Mouse (Mus musculus): Measurements from ENCODE around the gene Ech1.

DNA sequence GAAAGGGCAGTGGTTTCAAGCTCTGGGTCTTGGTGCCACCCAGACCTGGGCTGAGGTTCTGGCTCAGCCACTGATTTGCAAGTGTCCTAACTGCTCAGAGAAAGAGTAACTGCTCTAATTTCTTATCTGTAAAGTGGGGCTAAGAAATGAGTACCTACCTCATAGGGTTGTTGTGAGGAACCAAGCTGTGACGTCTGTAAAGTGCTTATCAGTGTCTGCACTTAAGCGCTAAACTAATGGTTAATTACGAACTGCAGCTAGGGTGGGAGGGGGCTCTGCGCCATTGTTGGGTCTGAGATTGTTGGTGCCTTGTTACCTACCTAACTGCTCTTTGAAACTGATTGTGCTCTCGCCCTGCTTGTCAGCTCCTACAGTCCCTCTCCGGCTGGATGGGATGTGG is 7.5 kb upstream of the Ech1 start:
- TF ChIP-seq USF1 (IDR thresholded peaks at IDR 0.05; ENCODE audit: low read depth, low read length) = no peak
- peak in 1 of 2 experiments; percentile 33; a peak in 1 of 4 replicates for TF ChIP-seq POLR2A (IDR thresholded peaks at IDR 0.05; ENCODE audit: control insufficient read depth in 1 of 2, insufficient read depth in 1 of 2, low read depth in 1 of 2, low read length in 2 of 2, poor library complexity in 1 of 2)
- 0 out of 4 replicates have a peak, but pooled peaks of 1 of the 2 experiments have one; percentile 24 for TF ChIP-seq EP300 (IDR thresholded peaks at IDR 0.05; ENCODE audit: low read depth in 1 of 2, low read length in 2 of 2)
- no peak for TF ChIP-seq NRF1 (IDR thresholded peaks at IDR 0.05; ENCODE audit: insufficient read depth, low read depth, low read length, poor library complexity, severe bottlenecking)
- no peak for TF ChIP-seq HCFC1 (IDR thresholded peaks at IDR 0.05; ENCODE audit: low read depth, low read length)
